Mouse (Mus musculus) brain, adult 2 months (tissue): Measurements from ENCODE around the gene Hist1h3b.
A peak's percentile ranks its signal among the peaks of the same experiment; 100 is the strongest.

Experiments used
- DNase-seq: peaks from one replicate; pipeline ENCODE4 v3.0.0; 2011; ENCODE audit warnings: low read depth, low spot score

Gene Hist1h3b

DNA sequence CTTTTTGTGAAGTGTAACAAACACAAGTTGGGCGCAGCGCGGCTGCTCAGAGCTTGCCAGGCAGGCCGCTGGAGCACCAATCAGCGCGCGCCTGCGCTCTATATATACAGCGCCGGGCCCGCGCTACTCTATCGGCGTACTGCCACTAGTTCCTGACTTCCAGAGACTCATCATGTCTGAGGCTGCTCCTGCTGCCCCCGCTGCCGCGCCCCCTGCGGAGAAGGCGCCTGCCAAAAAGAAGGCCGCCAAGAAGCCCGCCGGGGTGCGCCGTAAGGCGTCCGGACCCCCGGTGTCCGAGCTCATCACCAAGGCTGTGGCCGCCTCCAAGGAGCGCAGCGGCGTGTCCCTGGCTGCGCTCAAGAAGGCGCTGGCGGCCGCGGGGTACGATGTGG, 13.4 kb upstream of the Hist1h3b start, which contains the start of gene Hist1h1c:
Hist1h1c (plus strand) TSS at position 132 of the 392 bp plus-strand sequence.
- DNase-seq = peak; percentile 93

- DNase-seq = peak; percentile 99
Measured at GRCm38 (mm10) chr13:23739069-23739921, 12.8 kb upstream of the Hist1h3b start.

- DNase-seq = no peak
Measured at GRCm38 (mm10) chr13:23739922-23740252, 12.2 kb upstream of the Hist1h3b start.

DNA sequence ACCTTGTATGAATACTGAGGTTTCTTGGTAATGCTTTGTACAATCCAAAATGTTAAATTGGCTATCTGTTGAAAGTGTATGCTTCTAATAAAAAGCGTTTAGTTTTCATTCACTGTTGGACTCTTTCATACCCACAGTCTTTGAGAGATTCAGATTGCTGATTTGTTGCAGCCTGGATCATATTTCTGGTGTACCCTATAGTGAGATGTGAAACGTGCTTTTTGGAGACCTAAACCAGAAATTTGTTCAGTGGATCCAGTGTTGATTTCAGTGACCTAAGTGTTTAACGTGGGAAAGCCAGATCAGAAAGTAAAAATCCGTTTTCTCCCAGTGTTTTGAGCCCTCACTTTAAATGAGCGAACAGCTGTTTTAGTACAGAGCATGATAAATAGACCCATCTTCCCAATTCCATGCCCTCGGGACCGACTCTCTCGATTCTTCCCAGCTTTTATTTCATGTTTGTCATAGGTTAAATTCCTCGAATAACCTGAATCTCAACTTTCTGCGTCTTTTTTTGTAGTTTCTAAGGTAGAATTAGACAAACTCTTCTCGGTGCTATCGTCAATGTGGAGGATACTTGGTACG, 11.7 kb upstream of the Hist1h3b start:
- DNase-seq = no peak

- no peak for DNase-seq
Measured at GRCm38 (mm10) chr13:23740910-23741309, 11.2 kb upstream of the Hist1h3b start.

DNA sequence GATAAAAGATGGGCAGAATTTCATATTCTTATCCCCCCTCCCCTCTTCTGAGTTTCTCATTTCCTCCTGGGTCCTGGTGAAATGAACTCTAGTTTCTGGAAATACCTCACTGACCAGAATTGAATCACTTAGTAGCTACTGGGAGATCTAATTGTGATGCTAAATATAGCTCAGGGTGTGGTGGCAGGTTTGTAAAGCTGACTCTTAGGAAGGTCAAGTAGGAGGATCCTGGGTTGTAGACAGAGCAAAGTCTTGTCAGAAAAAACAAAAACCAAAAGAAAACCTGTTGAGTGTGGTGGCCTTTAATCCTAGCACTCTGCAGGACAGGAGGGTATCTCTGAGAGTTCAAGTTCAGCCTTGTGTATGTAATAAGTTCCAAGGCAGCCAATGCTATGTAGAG, 10.1 kb upstream of the Hist1h3b start:
- DNase-seq = no peak

- no peak for DNase-seq
Measured at GRCm38 (mm10) chr13:23743215-23743614, 8.9 kb upstream of the Hist1h3b start.

DNA sequence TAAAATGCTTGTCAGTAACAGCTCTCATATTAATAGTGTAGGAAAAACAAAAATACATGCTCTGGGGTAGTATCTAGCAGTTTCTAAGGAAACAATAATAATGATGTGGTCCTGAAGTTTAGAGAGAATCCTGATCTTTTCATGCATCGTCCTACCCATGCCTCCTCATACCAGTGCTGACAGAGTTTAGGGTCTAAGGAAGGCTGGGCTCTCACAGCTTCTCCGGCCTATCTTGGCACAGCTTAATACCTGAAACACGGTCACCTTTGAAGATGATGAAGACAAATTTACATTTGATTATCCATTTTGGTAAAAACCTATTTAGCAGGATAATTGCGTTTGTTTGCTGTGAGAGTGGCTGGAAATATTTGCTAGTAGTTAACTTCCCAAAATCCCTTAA, 8.1 kb upstream of the Hist1h3b start:
- DNase-seq = no peak

DNA sequence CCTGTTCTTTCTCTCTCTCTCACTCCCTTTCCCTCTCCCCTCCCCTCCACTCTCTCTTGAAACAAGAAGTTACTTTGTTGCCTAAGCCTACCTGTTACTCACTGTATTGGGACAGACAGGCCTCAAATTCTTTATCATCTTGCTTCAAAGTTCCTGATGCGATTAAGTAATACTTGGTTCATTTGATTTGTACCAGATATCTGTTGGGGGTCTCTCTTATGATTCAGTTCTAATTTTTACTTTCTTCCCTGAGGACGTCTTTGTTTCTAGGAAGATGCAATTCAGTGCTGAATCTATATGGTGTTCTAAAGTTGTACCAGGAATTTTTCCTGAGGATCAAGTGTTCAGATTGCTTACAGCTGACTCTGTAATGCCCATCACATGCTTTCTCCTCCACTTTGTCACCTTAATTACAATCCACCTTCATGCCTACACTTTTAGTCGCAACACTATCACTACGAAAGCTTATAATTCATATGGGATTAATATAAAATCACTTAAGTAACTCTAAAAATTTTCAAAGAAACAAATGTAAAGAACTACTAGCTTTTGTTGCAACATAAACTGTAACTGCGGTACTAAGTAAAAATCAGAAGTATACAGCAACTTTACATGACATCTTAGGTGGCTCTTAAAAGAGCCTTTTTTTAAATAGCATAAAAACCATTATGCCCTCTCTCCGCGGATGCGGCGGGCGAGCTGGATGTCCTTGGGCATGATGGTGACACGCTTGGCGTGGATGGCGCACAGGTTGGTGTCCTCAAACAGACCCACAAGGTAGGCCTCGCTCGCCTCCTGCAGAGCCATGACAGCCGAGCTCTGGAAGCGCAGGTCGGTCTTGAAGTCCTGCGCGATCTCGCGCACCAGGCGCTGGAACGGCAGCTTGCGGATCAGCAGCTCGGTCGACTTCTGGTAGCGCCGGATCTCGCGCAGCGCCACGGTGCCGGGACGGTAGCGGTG, 7.4 kb upstream of the Hist1h3b start:
- no peak for DNase-seq

DNA sequence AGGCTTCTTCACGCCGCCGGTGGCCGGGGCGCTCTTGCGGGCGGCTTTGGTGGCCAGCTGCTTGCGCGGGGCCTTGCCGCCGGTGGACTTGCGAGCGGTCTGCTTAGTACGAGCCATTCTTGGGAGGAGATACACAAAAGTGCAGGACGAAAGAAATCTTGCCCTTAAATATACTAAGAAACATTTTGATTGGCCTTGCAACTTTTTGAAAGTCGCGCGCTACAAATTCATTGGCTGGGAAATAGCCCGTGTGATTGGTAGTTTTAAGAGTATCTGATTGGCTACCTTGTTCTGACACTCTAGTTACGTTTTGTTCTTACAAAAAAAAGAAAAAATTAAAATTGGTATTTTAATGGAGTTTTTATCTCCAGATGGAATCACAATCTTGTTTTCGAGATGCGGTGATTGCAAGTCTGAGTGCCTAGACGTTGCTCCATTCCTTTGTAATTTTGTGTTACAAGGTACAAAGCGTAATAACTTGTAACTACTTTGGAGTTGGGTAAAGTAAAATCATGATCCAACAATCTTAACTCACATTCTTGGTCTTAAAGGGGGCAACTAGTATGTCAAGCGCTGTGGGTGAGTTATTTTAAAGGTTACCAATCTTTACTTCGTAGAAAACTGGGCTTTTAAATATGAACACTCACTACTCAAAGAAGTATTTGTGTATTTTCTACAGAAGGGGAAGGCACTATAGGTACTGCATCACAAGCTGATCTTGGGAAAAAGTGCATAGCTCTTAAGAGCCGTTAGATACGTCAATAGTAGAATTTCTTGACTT, 6.5 kb upstream of the Hist1h3b start, which contains the start of gene Hist1h3c:
Hist1h3c (minus strand) TSS at position 222 of the 781 bp plus-strand sequence.
- peak; percentile 94 for DNase-seq

DNA sequence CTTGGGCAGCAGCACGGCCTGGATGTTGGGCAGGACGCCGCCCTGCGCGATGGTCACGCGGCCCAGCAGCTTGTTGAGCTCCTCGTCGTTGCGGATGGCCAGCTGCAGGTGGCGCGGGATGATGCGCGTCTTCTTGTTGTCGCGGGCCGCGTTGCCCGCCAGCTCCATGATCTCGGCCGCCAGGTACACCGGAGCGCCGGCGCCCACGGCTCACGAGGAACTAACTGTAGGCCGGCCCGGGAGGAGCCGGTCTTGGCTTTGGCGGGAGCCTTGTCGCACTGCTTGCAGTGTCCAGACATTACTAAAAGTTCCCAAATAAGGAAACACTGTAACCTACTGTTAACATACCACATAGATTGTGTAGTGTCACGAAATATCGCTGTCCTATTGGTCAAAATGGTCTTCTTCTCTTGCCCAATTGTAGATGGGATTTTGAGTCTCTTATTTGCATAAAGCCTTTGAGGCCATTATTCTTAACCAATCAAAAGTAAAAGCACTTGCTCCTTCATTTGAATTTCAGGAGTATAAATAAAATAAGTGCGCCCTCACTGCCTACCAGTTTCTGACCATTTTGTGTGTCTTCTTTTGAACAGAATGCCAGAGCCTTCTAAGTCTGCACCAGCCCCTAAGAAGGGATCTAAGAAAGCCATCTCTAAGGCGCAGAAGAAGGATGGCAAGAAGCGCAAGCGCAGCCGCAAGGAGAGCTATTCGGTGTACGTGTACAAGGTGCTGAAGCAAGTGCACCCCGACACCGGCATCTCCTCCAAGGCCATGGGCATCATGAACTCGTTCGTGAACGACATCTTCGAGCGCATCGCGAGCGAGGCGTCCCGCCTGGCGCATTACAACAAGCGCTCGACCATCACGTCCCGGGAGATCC, 5.6 kb upstream of the Hist1h3b start, which contains the start of gene Hist1h2bb:
Hist1h2bb (plus strand) TSS at position 534 of the 880 bp plus-strand sequence.
- peak; percentile 98 for DNase-seq

DNA sequence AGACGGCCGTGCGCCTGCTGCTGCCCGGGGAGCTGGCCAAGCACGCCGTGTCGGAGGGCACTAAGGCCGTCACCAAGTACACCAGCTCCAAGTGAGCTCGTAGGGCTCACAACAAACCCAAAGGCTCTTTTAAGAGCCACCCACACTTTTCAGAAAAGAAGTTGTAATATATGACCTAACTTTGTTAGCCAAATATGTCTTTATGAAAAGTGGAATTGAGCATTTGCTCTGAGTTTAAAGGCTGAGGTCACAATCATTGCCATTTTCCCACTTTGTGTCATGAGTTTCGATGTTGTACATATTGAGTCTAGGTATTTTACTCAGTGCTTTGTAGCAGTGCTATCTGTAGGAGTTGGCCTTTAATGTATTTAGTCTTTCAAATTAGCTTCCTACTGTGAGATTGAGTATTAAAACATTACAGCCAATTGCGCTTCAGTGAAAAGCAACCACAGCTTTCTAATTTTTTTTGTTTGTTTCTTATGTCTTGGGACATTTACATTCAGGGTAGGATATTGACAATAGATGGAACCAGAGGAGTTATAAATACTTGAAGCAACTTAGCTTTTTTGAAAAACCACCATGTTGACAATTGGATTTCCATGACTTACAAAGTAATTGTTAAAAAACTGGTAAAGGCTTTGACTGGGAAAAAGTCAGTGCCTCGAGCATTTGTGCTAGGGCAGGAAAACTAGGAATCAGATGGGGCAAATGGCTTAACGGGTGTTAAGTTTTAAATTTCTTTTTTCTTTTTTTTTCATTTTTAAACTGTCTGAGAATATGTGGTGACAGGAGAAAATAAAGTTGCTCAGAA, 4.8 kb upstream of the Hist1h3b start:
- peak; percentile 28 for DNase-seq

DNA sequence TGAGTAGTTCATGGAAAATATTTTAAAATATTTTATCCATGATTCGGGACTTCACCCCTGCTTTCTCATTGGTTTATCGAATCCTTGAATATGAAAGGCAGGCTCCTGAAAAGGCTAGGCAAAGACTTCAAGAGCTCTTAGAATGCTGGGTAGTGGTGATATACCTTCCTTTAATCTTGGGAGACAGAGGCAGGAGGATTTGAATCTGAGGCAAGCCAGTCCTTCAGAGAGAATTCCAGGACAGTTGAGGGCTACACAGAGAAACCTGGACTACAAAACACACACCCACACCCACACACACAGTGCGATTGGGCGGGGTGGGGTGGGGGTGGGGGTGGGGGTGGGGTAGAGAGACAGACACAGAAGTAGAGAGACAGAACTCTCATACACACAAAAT, 4.2 kb upstream of the Hist1h3b start:
- DNase-seq = no peak

- DNase-seq = no peak
Measured at GRCm38 (mm10) chr13:23749563-23750121, 2.4 kb upstream of the Hist1h3b start.

DNA sequence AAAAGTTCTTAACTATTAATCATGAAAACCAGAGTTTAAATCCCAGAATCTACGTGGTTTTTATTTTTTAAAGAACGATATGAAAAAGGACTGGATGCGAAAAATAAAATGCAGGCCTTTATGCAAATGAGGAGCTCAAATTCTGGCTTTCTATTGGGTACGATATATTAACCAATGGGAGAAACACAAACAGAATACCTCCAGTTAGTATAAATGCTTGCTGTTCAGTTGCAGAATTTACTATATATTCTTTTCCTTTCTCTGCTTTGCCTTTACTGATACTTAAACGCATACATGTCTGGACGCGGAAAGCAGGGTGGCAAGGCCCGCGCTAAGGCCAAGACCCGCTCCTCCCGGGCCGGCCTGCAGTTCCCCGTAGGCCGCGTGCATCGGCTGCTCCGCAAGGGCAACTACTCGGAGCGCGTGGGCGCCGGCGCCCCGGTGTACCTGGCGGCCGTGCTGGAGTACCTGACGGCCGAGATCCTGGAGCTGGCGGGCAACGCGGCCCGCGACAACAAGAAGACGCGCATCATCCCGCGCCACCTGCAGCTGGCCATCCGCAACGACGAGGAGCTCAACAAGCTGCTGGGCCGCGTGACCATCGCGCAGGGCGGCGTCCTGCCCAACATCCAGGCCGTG, 1.1 kb upstream of the Hist1h3b start, which contains the start of gene Hist1h2ab:
Hist1h2ab (plus strand) TSS at position 288 of the 639 bp plus-strand sequence.
- DNase-seq = peak; percentile 89

GRCm38 (mm10) chr13:23751478-23751956, 550 bp upstream of the Hist1h3b start:
- peak; percentile 16 for DNase-seq

GRCm38 (mm10) chr13:23752742-23753172, 690 bp downstream of the Hist1h3b start:
- DNase-seq = no peak
